In genomic region chr3:136669231-136670109, GRCm38 (mm10) we compare ENCODE assay signal across 8 mouse cellular contexts. TPM values are rescaled to one million over a fixed set of nuclear protein-coding genes. Genes with fewer than 3 reads are reported as not detected.
DNase-seq lines count a peak whose midpoint lies in the region; ATAC-seq and TF ChIP-seq lines count a peak whose summit lies in the region.

No protein-coding gene starts in this region.

- H3K9me3 ChIP-seq in forebrain, embryonic 10.5 days = 0 out of 2 replicates have a peak, but pooled peaks cover under 1% of the 10 kb centered on the region
- no peaks in the 10 kb centered on the region for H3K9me3 ChIP-seq in heart, embryonic 15.5 days (replicated peaks)
- no peaks in the 10 kb centered on the region for H3K9me3 ChIP-seq in liver, embryonic 14.5 days (ENCODE audit: control insufficient read depth, low read length)
- H3K9me3 ChIP-seq in neural tube, embryonic 11.5 days (ENCODE audit: control insufficient read depth, low read length) = no peaks in the 10 kb centered on the region
- no peaks in the 10 kb centered on the region for H3K9me3 ChIP-seq in stomach, postnatal 0 days (ENCODE audit: control insufficient read depth, low read length)

- WGBS in forebrain, embryonic 10.5 days = under 1% methylated on average over 53 of the region's 56 CpGs
- WGBS in heart, embryonic 15.5 days = under 1% methylated on average over 53 of the region's 56 CpGs
- under 1% methylated on average over 48 of the region's 56 CpGs for WGBS in liver, embryonic 14.5 days (ENCODE audit: insufficient replicate concordance)
- under 1% methylated on average over 48 of the region's 56 CpGs for WGBS in neural tube, embryonic 11.5 days
- WGBS in stomach, postnatal 0 days = under 1% methylated on average over 47 of the region's 56 CpGs

- H3K27me3 ChIP-seq in forebrain, embryonic 10.5 days (ENCODE audit: poor library complexity, severe bottlenecking) = peaks cover 5% of the 10 kb centered on the region
- H3K27me3 ChIP-seq in heart, embryonic 15.5 days = no peaks in the 10 kb centered on the region
- H3K27me3 ChIP-seq in liver, embryonic 14.5 days (ENCODE audit: control insufficient read depth, insufficient read depth, low read length) = no peaks in the 10 kb centered on the region
- no peaks in the 10 kb centered on the region for H3K27me3 ChIP-seq in neural tube, embryonic 11.5 days (ENCODE audit: control insufficient read depth, insufficient read depth, low read length)
- no peaks in the 10 kb centered on the region for H3K27me3 ChIP-seq in stomach, postnatal 0 days (ENCODE audit: control insufficient read depth, insufficient read depth, low read length)

- DNase-seq in c-Kit-negative CD71-positive TER-119-positive erythroid progenitor cells, embryonic 14.5 days (ENCODE audit: low read depth, low spot score) = peak; percentile 81
- peak; percentile 98 for DNase-seq in forebrain, embryonic 10.5 days (ENCODE audit: extremely low spot score, low spot score)
- DNase-seq in kidney, postnatal 25 days = peak; percentile 100
- DNase-seq in liver, embryonic 14.5 days (ENCODE audit: low read depth in 3 of 3, low spot score in 3 of 3) = peak; percentile 90 to 92 (median 91)
- peak; percentile 99 for DNase-seq in neural tube, embryonic 11.5 days (ENCODE audit: low spot score)
- peak; percentile 100 for DNase-seq in stomach, postnatal 0 days (ENCODE audit: low spot score)

- no peak for TF ChIP-seq EP300 in liver, embryonic 14.5 days (IDR thresholded peaks at IDR 0.05; ENCODE audit: low read depth)
- TF ChIP-seq EP300 in stomach, postnatal 0 days (optimal IDR thresholded peaks at IDR 0.05) = no peak

- no peaks in the 10 kb centered on the region for H3K36me3 ChIP-seq in forebrain, embryonic 10.5 days (replicated peaks)
- no peaks in the 10 kb centered on the region for H3K36me3 ChIP-seq in heart, embryonic 15.5 days
- no peaks in the 10 kb centered on the region for H3K36me3 ChIP-seq in liver, embryonic 14.5 days (replicated peaks; ENCODE audit: control insufficient read depth, insufficient read depth, low read depth)
- no peaks in the 10 kb centered on the region for H3K36me3 ChIP-seq in neural tube, embryonic 11.5 days (ENCODE audit: control insufficient read depth, insufficient read depth, low read length)
- H3K36me3 ChIP-seq in stomach, postnatal 0 days (ENCODE audit: control insufficient read depth, insufficient read depth, low read length) = no peaks in the 10 kb centered on the region

- peak overlapping the region; percentile 86 for H3K9ac ChIP-seq in heart, embryonic 15.5 days
- H3K9ac ChIP-seq in liver, embryonic 14.5 days (replicated peaks) = peak overlapping the region; percentile 61
- H3K9ac ChIP-seq in neural tube, embryonic 11.5 days (ENCODE audit: low read length) = peak overlapping the region; percentile 86
- H3K9ac ChIP-seq in stomach, postnatal 0 days (ENCODE audit: low read length) = peak overlapping the region; percentile 89

- H3K4me1 ChIP-seq in forebrain, embryonic 10.5 days = peaks cover 24% of the 10 kb centered on the region
- H3K4me1 ChIP-seq in heart, embryonic 15.5 days (replicated peaks) = peaks cover 34% of the 10 kb centered on the region
- H3K4me1 ChIP-seq in liver, embryonic 14.5 days (replicated peaks; ENCODE audit: control insufficient read depth in 2 of 2, insufficient read depth in 2 of 2, low read length in 1 of 2) = peaks cover 0 to 7% of the 10 kb centered on the region in 2 experiments; a peak in 2 of 4 replicates
- no peaks in the 10 kb centered on the region for H3K4me1 ChIP-seq in neural tube, embryonic 11.5 days (ENCODE audit: control insufficient read depth, insufficient read depth, low read length)
- no peaks in the 10 kb centered on the region for H3K4me1 ChIP-seq in stomach, postnatal 0 days (replicated peaks; ENCODE audit: control insufficient read depth, insufficient read depth)

- H3K4me2 ChIP-seq in heart, embryonic 15.5 days = peak overlapping the region; percentile 84
- H3K4me2 ChIP-seq in liver, embryonic 14.5 days (ENCODE audit: low read depth) = peak overlapping the region; percentile 82
- H3K4me2 ChIP-seq in neural tube, embryonic 11.5 days (ENCODE audit: low read depth) = peak overlapping the region; percentile 56
- H3K4me2 ChIP-seq in stomach, postnatal 0 days (replicated peaks; ENCODE audit: low read depth) = peak overlapping the region; percentile 77

- H3K4me3 ChIP-seq in forebrain, embryonic 10.5 days = peak overlapping the region; percentile 90
- H3K4me3 ChIP-seq in heart, embryonic 15.5 days = peak overlapping the region; percentile 95
- H3K4me3 ChIP-seq in liver, embryonic 14.5 days (ENCODE audit: insufficient read depth in 1 of 2, low read depth in 2 of 2, low read length in 2 of 2) = peak overlapping the region; percentile 63 to 95
- H3K4me3 ChIP-seq in neural tube, embryonic 11.5 days (ENCODE audit: low read depth, low read length) = peak overlapping the region; percentile 86
- peak overlapping the region; percentile 95 for H3K4me3 ChIP-seq in stomach, postnatal 0 days (ENCODE audit: low read depth, low read length)

- TF ChIP-seq CTCF in liver, embryonic 14.5 days (IDR thresholded peaks at IDR 0.05; ENCODE audit: low read depth) = no peak
- peak; percentile 13; the same call in 1 of the 2 replicates for TF ChIP-seq CTCF in stomach, postnatal 0 days (IDR thresholded peaks at IDR 0.05; ENCODE audit: low read depth)

- peak overlapping the region; percentile 92 for H3K27ac ChIP-seq in forebrain, embryonic 10.5 days
- peak overlapping the region; percentile 95 for H3K27ac ChIP-seq in heart, embryonic 15.5 days
- H3K27ac ChIP-seq in liver, embryonic 14.5 days = peak overlapping the region; percentile 64; the same call in 1 of the 2 replicates
- H3K27ac ChIP-seq in neural tube, embryonic 11.5 days (ENCODE audit: low read depth, low read length) = peak overlapping the region; percentile 94
- peak overlapping the region; percentile 97 for H3K27ac ChIP-seq in stomach, postnatal 0 days (replicated peaks)

- peak; percentile 89 for ATAC-seq in CD4-positive, CD25-positive, alpha-beta regulatory T cell, adult 4 months
- ATAC-seq in heart, embryonic 15.5 days (replicated peaks; ENCODE audit: insufficient number of reproducible peaks, insufficient read depth, low FRiP score, low read depth) = peak; percentile 98
- peak; percentile 95 for ATAC-seq in liver, embryonic 14.5 days (ENCODE audit: insufficient read depth)
- peak; percentile 96 for ATAC-seq in neural tube, embryonic 11.5 days (ENCODE audit: insufficient read depth, low FRiP score, low TSS enrichment)
- ATAC-seq in stomach, postnatal 0 days (ENCODE audit: low FRiP score, low TSS enrichment) = peak; percentile 99

RNA-seq across cellular contexts. Expression of gene Ppp3ca, which starts 0.5 kb away (rescaled TPM):
- 10 to 100 TPM; 17.9 to 31.8 TPM for polyA plus RNA-seq in CD4-positive, CD25-positive, alpha-beta regulatory T cell, adult 4 months (2017; shearing (Covaris generic))
- polyA plus RNA-seq in forebrain, embryonic 10.5 days (2016; fragmentation: Nextera tagmentation; extraction: Ambion mirVana) = 28.0 and 28.7 TPM in 2 replicates
- polyA plus RNA-seq in heart, embryonic 15.5 days (2015; fragmentation: Nextera tagmentation; extraction: Ambion mirVana) = 47.6 and 49.0 TPM in 2 replicates
- polyA plus RNA-seq in liver, embryonic 14.5 days (2012; rRNA removed) = 2.8 and 3.9 TPM in 2 replicates
- polyA plus RNA-seq in liver, embryonic 14.5 days (2014; fragmentation: Nextera tagmentation; extraction: Ambion mirVana) = 7.4 and 9.2 TPM in 2 replicates
- 69.8 and 72.4 TPM in 2 replicates for polyA plus RNA-seq in neural tube, embryonic 11.5 days (2014; fragmentation: Nextera tagmentation; extraction: Ambion mirVana)
- polyA plus RNA-seq in stomach, postnatal 0 days (2015; fragmentation: Nextera tagmentation; extraction: Ambion mirVana) = 50.2 and 52.7 TPM in 2 replicates

Comparison
In these comparisons a context has a peak if more than half of its experiments do, and no peak if none do; other contexts are left out.
1. Peak in every context shown above with its lines: DNase-seq, ATAC-seq, H3K4me3 ChIP-seq and H3K27ac ChIP-seq.